Mouse (Mus musculus) left cerebral cortex, adult 2 months (tissue): ENCODE measurements at regions not wholly inside any gene's neighbourhood (a gene's known extent, or its start where the extent isn't known, plus 50 kb on each side); places are given as distances from the start of the nearest gene placed in this dataset.

Source experiments
- DNase-seq, 2 experiments: peaks; one replicate each; pipeline ENCODE4 v3.0.0; 2021 to 2022; ENCODE audit warnings: low spot score in 2 of 2, mixed read lengths in 1 of 2; ENCODE audit errors: extremely low spot score in 1 of 2
- H3K27ac ChIP-seq: fragments of 200-600 bp; 2 replicates; pipeline ENCODE4 v1.8.1; 2022
- H3K4me3 ChIP-seq: fragments of 200-600 bp; 2 replicates; pipeline ENCODE4 v1.8.1; 2022
- CTCF ChIP-seq: fragments of 200-600 bp; IDR thresholded peaks from 2 replicates; pipeline ENCODE4 v1.8.1; 2022; ENCODE audit warnings: antibody characterized with exemption, mild to moderate bottlenecking, moderate library complexity
- intact Hi-C: fragments of 180-260 bp; cut with DNase I; formaldehyde crosslinking; loops from one replicate; pipeline ENCODE4 v1.15.1; 2025

GRCm38 (mm10) chr5:148709111-148709771 lies 156.7 kb upstream of the Ubl3 start:
- H3K27ac ChIP-seq = no peak overlapping the region; the same call in 1 of the 2 replicates

GRCm38 (mm10) chr5:148708014-148708741 lies 155.6 kb upstream of the Ubl3 start:
- no peak overlapping the region for H3K4me3 ChIP-seq
- H3K27ac ChIP-seq = peak overlapping the region; percentile 58; the same call in 1 of the 2 replicates
- peak in 1 of 2 experiments; percentile 18 for DNase-seq
- intact Hi-C loops = loop anchor here (2.0 to 5.0 kb wide), 2 partner anchors 84 to 157 kb away; no protein-coding TSS in a partner anchor
- no peak for TF ChIP-seq CTCF

More at GRCm38 (mm10) chr5:148709111-148709771, 156.7 kb upstream of the Ubl3 start:
- TF ChIP-seq CTCF = no peak
- DNase-seq = peak in 1 of 2 experiments; percentile 64
- intact Hi-C loops = loop anchor here (2.0 to 5.0 kb wide), 2 partner anchors 83 to 158 kb away; no protein-coding TSS in a partner anchor
- H3K4me3 ChIP-seq = no peak overlapping the region

- DNase-seq = no peak
- Histone ChIP-seq H3K4me3 (no peak overlapping the region), H3K27ac (no peak overlapping the region)
- intact Hi-C loops = loop anchor here (5.0 kb wide), 1 partner anchor 85 kb away; no protein-coding TSS in a partner anchor
- TF ChIP-seq CTCF = no peak
Observed at GRCm38 (mm10) chr5:148707335-148707734, 154.7 kb upstream of the Ubl3 start.

- intact Hi-C loops = loop anchor here (5.0 kb wide), 1 partner anchor 86 kb away; no protein-coding TSS in a partner anchor
- DNase-seq = no peak
- Histone ChIP-seq H3K27ac (no peak overlapping the region), H3K4me3 (no peak overlapping the region)
- TF ChIP-seq CTCF = no peak
Observed at GRCm38 (mm10) chr5:148706323-148707120, 153.9 kb upstream of the Ubl3 start.

GRCm38 (mm10) chr5:148704769-148705168 lies 152.2 kb upstream of the Ubl3 start:
- Histone ChIP-seq H3K4me3 (no peak overlapping the region), H3K27ac (no peak overlapping the region)
- no peak for DNase-seq
- TF ChIP-seq CTCF = no peak
- intact Hi-C loops = loop anchor here (5.0 kb wide), 1 partner anchor 88 kb away; no protein-coding TSS in a partner anchor

GRCm38 (mm10) chr5:148701859-148702258 lies 149.3 kb upstream of the Ubl3 start:
- intact Hi-C loops = no loop called here
- DNase-seq = no peak
- no peak for TF ChIP-seq CTCF
- no peak overlapping the region for H3K4me3 ChIP-seq
- H3K27ac ChIP-seq = no peak overlapping the region

GRCm38 (mm10) chr5:148701001-148701400 lies 148.4 kb upstream of the Ubl3 start:
- Histone ChIP-seq H3K4me3 (no peak overlapping the region), H3K27ac (no peak overlapping the region)
- DNase-seq = no peak
- intact Hi-C loops = no loop called here
- TF ChIP-seq CTCF = peak; percentile 26; the same call in 1 of the 2 replicates

GRCm38 (mm10) chr5:148700240-148700639 lies 147.7 kb upstream of the Ubl3 start:
- TF ChIP-seq CTCF = no peak
- Histone ChIP-seq H3K4me3 (no peak overlapping the region), H3K27ac (no peak overlapping the region)
- no peak for DNase-seq
- intact Hi-C loops = no loop called here

- H3K4me3 ChIP-seq = no peak overlapping the region
- TF ChIP-seq CTCF = no peak
- intact Hi-C loops = no loop called here
- H3K27ac ChIP-seq = no peak overlapping the region
- DNase-seq = peak in 1 of 2 experiments; percentile 26
Observed at GRCm38 (mm10) chr5:148697631-148698368, 145.2 kb upstream of the Ubl3 start.

- no peak overlapping the region for H3K4me3 ChIP-seq
- no peak overlapping the region for H3K27ac ChIP-seq
- no peak for TF ChIP-seq CTCF
- DNase-seq = no peak
- intact Hi-C loops = no loop called here
Observed at GRCm38 (mm10) chr5:148694352-148694751, 141.8 kb upstream of the Ubl3 start.

- no peak overlapping the region for H3K27ac ChIP-seq
- intact Hi-C loops = no loop called here
- TF ChIP-seq CTCF = no peak
- no peak for DNase-seq
- H3K4me3 ChIP-seq = no peak overlapping the region
Observed at GRCm38 (mm10) chr5:148691486-148691885, 138.9 kb upstream of the Ubl3 start.
